Mouse (Mus musculus) intestine, embryonic 16.5 days (tissue): ENCODE measurements around the gene Esrrg. TPM values are rescaled to one million over a fixed set of nuclear protein-coding genes. Genes with fewer than 3 reads are reported as not detected.
A peak's percentile ranks its signal among the peaks of the same experiment; 100 is the strongest.

Source experiments
- ATAC-seq: fragments of 200-750 bp; cut with Nextera tagmentation; 2 replicates; pipeline ENCODE4 v1.8.0; 2017; ENCODE audit warnings: moderate TSS enrichment, moderate library complexity
- H3K27ac ChIP-seq: fragments of 300-500 bp; sonication (generic); 2 replicates; pipeline ENCODE4 v1.5.1; 2014; ENCODE audit warnings: mild to moderate bottlenecking, low read length
- H3K27me3 ChIP-seq: fragments of 300-500 bp; sonication (generic); replicated peaks from 2 replicates; pipeline ENCODE4 v1.6.1; 2014; ENCODE audit warnings: low read length, control low read depth, mixed read lengths; ENCODE audit not compliant: control insufficient read depth, insufficient read depth
- H3K36me3 ChIP-seq: fragments of 300-500 bp; sonication (generic); 2 replicates; pipeline ENCODE4 v1.6.1; 2014; ENCODE audit warnings: low read length, control low read depth; ENCODE audit not compliant: control insufficient read depth, insufficient read depth
- H3K4me1 ChIP-seq: fragments of 300-500 bp; sonication (generic); 2 replicates; pipeline ENCODE4 v1.6.1; 2014; ENCODE audit warnings: low read length, control low read depth, mixed read lengths; ENCODE audit not compliant: control insufficient read depth, insufficient read depth
- H3K4me2 ChIP-seq: fragments of 300-500 bp; sonication (generic); 2 replicates; pipeline ENCODE4 v1.6.1; 2014; ENCODE audit warnings: low read depth, low read length, control low read depth
- H3K4me3 ChIP-seq: fragments of 300-500 bp; sonication (generic); 2 replicates; pipeline ENCODE4 v1.5.1; 2014; ENCODE audit warnings: mild to moderate bottlenecking, low read length
- H3K9ac ChIP-seq: fragments of 300-500 bp; sonication (generic); 2 replicates; pipeline ENCODE4 v1.6.1; 2014; ENCODE audit warnings: low read depth, low read length
- H3K9me3 ChIP-seq: fragments of 300-500 bp; sonication (generic); 2 replicates; pipeline ENCODE4 v1.6.1; 2016; ENCODE audit warnings: low read length, control low read depth; ENCODE audit not compliant: control insufficient read depth
- WGBS: fragments of 180-500 bp; shearing (Covaris S2); extraction: QIAGEN DNeasy Blood & Tissue Kit; methylation state at CpG from one replicate; pipeline ENCODE4 v1.1.7; 2014; 5-methylcytosine and 5-hydroxymethylcytosine counted together
- polyA plus RNA-seq: library from polyadenylated mRNA; unstranded; fragments of >200 nt; fragmentation: Nextera tagmentation; extraction: Ambion mirVana; gene quantifications from 2 replicates; pipeline ENCODE4 v1.2.1, GENCODE M21; 2015

Gene Esrrg
- polyA plus RNA-seq, 1 experiment from 2014 or later = 3.6 TPM

- 74% methylated on average over 9 of the region's 9 CpGs for WGBS
- no peaks in the 10 kb centered on the region for H3K27me3 ChIP-seq
Observed at GRCm38 (mm10) chr1:187825421-187826097, 217.0 kb downstream of the Esrrg start.

GRCm38 (mm10) chr1:187826140-187826539 lies 217.5 kb downstream of the Esrrg start:
- Histone ChIP-seq H3K9ac (no peak overlapping the region), H3K4me1 (peaks cover 13% of the 10 kb centered on the region), H3K36me3 (no peaks in the 10 kb centered on the region), H3K27me3 (no peaks in the 10 kb centered on the region), H3K4me2 (no peak overlapping the region), H3K9me3 (no peaks in the 10 kb centered on the region), H3K4me3 (no peak overlapping the region), H3K27ac (peak overlapping the region; percentile 10; the same call in 1 of the 2 replicates)
- ATAC-seq = peak; percentile 26; the same call in 1 of the 2 replicates
- WGBS = 50% methylated on average over 1 of the region's 1 CpGs

More at GRCm38 (mm10) chr1:187825421-187826097, 217.0 kb downstream of the Esrrg start:
- no peak for ATAC-seq
- Histone ChIP-seq H3K36me3 (no peaks in the 10 kb centered on the region), H3K4me3 (no peak overlapping the region), H3K4me1 (peaks cover 13% of the 10 kb centered on the region), H3K9me3 (no peaks in the 10 kb centered on the region), H3K27ac (no peak overlapping the region), H3K4me2 (no peak overlapping the region), H3K9ac (no peak overlapping the region)

- Histone ChIP-seq H3K27ac (no peak overlapping the region), H3K4me3 (no peak overlapping the region), H3K36me3 (no peaks in the 10 kb centered on the region), H3K4me1 (peaks cover 13% of the 10 kb centered on the region), H3K27me3 (no peaks in the 10 kb centered on the region), H3K4me2 (no peak overlapping the region), H3K9ac (no peak overlapping the region), H3K9me3 (no peaks in the 10 kb centered on the region)
- peak; percentile 67 for ATAC-seq
- 64% methylated on average over 5 of the region's 5 CpGs for WGBS
Observed at GRCm38 (mm10) chr1:187826869-187827268, 218.3 kb downstream of the Esrrg start.

GRCm38 (mm10) chr1:187830937-187831336 lies 222.3 kb downstream of the Esrrg start:
- WGBS = 84% methylated on average over 7 of the region's 7 CpGs
- no peaks in the 10 kb centered on the region for H3K36me3 ChIP-seq
- no peak overlapping the region for H3K27ac ChIP-seq
- no peak overlapping the region for H3K9ac ChIP-seq
- H3K4me3 ChIP-seq = no peak overlapping the region
- H3K9me3 ChIP-seq = no peaks in the 10 kb centered on the region
- ATAC-seq = no peak
- H3K4me1 ChIP-seq = peaks cover 9% of the 10 kb centered on the region
- H3K27me3 ChIP-seq = no peaks in the 10 kb centered on the region
- no peak overlapping the region for H3K4me2 ChIP-seq

- Histone ChIP-seq H3K36me3 (no peaks in the 10 kb centered on the region), H3K9me3 (no peaks in the 10 kb centered on the region), H3K4me2 (no peak overlapping the region), H3K27ac (no peak overlapping the region), H3K27me3 (no peaks in the 10 kb centered on the region), H3K4me3 (no peak overlapping the region), H3K9ac (no peak overlapping the region), H3K4me1 (peaks cover 5% of the 10 kb centered on the region; the same call in 1 of the 2 replicates)
- WGBS = 60% methylated on average over 3 of the region's 3 CpGs
- ATAC-seq = peak; percentile 63; the same call in 1 of the 2 replicates
Observed at GRCm38 (mm10) chr1:187832851-187833250, 224.3 kb downstream of the Esrrg start.

- Histone ChIP-seq H3K4me3 (no peak overlapping the region), H3K27me3 (no peaks in the 10 kb centered on the region), H3K4me1 (peaks cover 5% of the 10 kb centered on the region; the same call in 1 of the 2 replicates), H3K4me2 (no peak overlapping the region), H3K36me3 (no peaks in the 10 kb centered on the region), H3K9me3 (no peaks in the 10 kb centered on the region), H3K27ac (no peak overlapping the region), H3K9ac (no peak overlapping the region)
- WGBS = 87% methylated on average over 3 of the region's 3 CpGs
- no peak for ATAC-seq
Observed at GRCm38 (mm10) chr1:187834576-187834975, 226.0 kb downstream of the Esrrg start.

- H3K4me2 ChIP-seq = no peak overlapping the region
- ATAC-seq = no peak
- H3K9me3 ChIP-seq = no peaks in the 10 kb centered on the region
- no peak overlapping the region for H3K4me3 ChIP-seq
- 56% methylated on average over 6 of the region's 6 CpGs for WGBS
- H3K4me1 ChIP-seq = peaks cover 5% of the 10 kb centered on the region; the same call in 1 of the 2 replicates
- no peaks in the 10 kb centered on the region for H3K27me3 ChIP-seq
- no peaks in the 10 kb centered on the region for H3K36me3 ChIP-seq
- no peak overlapping the region for H3K9ac ChIP-seq
- no peak overlapping the region for H3K27ac ChIP-seq
Observed at GRCm38 (mm10) chr1:187836384-187836783, 227.8 kb downstream of the Esrrg start.

- no peak for ATAC-seq
- WGBS = 48% methylated on average over 7 of the region's 7 CpGs
- no peak overlapping the region for H3K9ac ChIP-seq
Observed at GRCm38 (mm10) chr1:187836876-187837275, 228.3 kb downstream of the Esrrg start.

GRCm38 (mm10) chr1:187841629-187842028 lies 233.0 kb downstream of the Esrrg start:
- Histone ChIP-seq H3K4me1 (peaks cover 3% of the 10 kb centered on the region; the same call in 1 of the 2 replicates), H3K27ac (no peak overlapping the region), H3K9me3 (no peaks in the 10 kb centered on the region), H3K4me2 (no peak overlapping the region), H3K9ac (no peak overlapping the region), H3K27me3 (no peaks in the 10 kb centered on the region), H3K36me3 (no peaks in the 10 kb centered on the region), H3K4me3 (no peak overlapping the region)
- 82% methylated on average over 8 of the region's 8 CpGs for WGBS
- no peak for ATAC-seq

More at GRCm38 (mm10) chr1:187836876-187837275, 228.3 kb downstream of the Esrrg start:
- H3K4me2 ChIP-seq = no peak overlapping the region
- H3K27me3 ChIP-seq = no peaks in the 10 kb centered on the region
- H3K27ac ChIP-seq = no peak overlapping the region
- H3K36me3 ChIP-seq = no peaks in the 10 kb centered on the region
- no peak overlapping the region for H3K4me3 ChIP-seq
- H3K9me3 ChIP-seq = no peaks in the 10 kb centered on the region
- H3K4me1 ChIP-seq = peaks cover 5% of the 10 kb centered on the region; the same call in 1 of the 2 replicates
